Comparison of ENCODE assay signal across 23 mouse cellular contexts in the genomic region with DNA sequence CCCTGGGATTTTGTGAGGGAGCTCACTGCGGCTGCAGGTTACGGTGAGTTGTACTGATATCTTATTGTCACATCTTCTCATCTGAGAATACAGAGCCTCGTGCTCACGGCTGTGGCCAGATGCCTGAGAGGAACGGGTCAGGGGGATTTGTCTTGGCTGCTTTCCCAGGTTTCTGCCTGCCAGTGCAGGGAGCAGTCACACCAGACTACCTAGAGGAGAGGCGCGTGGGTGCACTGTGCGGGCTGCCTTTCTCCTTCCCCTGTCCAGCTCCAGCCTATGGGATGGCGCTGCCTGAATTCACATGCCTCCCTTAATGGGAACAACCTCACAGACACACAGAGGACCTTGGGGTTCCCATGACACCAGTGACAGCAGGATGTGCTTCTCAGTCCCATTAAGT. TPM values are rescaled to one million over a fixed set of nuclear protein-coding genes. Genes with fewer than 3 reads are reported as not detected.
A peak's percentile ranks its signal among the peaks of the same experiment; 100 is the strongest.
DNase-seq lines count a peak whose midpoint lies in the region; ATAC-seq lines count a peak whose summit lies in the region.
"Had no signal": no experiment of that assay in that cellular context is flagged by ENCODE, and none has a peak within 500 bp of the region (broad histone marks: within the 10 kb centered on the region; RNA-seq: fewer than 3 reads in every experiment).

No protein-coding gene starts in this region.

- H3K4me3 ChIP-seq in embryonic facial prominence, embryonic 14.5 days (ENCODE audit: low read depth, low read length) = no peak overlapping the region
- H3K4me3 ChIP-seq in embryonic facial prominence, embryonic 10.5 days = no peak overlapping the region
- no peak overlapping the region for H3K4me3 ChIP-seq in liver, embryonic 16.5 days (ENCODE audit: low read depth, low read length)
- H3K4me3 ChIP-seq: embryonic facial prominence, embryonic 15.5 days; left cerebral cortex, adult 2 months; limb, embryonic 13.5 days; lung, embryonic 15.5 days had no signal

- H3K4me1 ChIP-seq in embryonic facial prominence, embryonic 14.5 days (ENCODE audit: control insufficient read depth, insufficient read depth, low read length) = 0 out of 2 replicates have a peak, but pooled peaks cover under 1% of the 10 kb centered on the region
- peaks cover 2% of the 10 kb centered on the region for H3K4me1 ChIP-seq in embryonic facial prominence, embryonic 10.5 days
- H3K4me1 ChIP-seq in liver, embryonic 16.5 days (ENCODE audit: control insufficient read depth, low read depth, low read length) = no peaks in the 10 kb centered on the region; the same call in 1 of the 2 replicates
- H3K4me1 ChIP-seq: embryonic facial prominence, embryonic 15.5 days had no signal

- no peak overlapping the region for H3K9ac ChIP-seq in embryonic facial prominence, embryonic 14.5 days (ENCODE audit: low read depth, low read length)
- no peak overlapping the region for H3K9ac ChIP-seq in liver, embryonic 16.5 days (ENCODE audit: low read depth, low read length)
- H3K9ac ChIP-seq: embryonic facial prominence, embryonic 15.5 days; forebrain, postnatal 0 days; limb, embryonic 13.5 days; lung, embryonic 15.5 days had no signal

- no peak overlapping the region for H3K4me2 ChIP-seq in embryonic facial prominence, embryonic 14.5 days (ENCODE audit: low read depth, low read length)
- H3K4me2 ChIP-seq in liver, embryonic 16.5 days (ENCODE audit: low read depth, low read length) = no peak overlapping the region
- H3K4me2 ChIP-seq: embryonic facial prominence, embryonic 15.5 days; limb, embryonic 13.5 days; lung, embryonic 15.5 days had no signal

- H3K27me3 ChIP-seq in embryonic facial prominence, embryonic 14.5 days (replicated peaks; ENCODE audit: control insufficient read depth, insufficient read depth, low read length) = no peaks in the 10 kb centered on the region
- H3K27me3 ChIP-seq in embryonic facial prominence, embryonic 10.5 days (replicated peaks; ENCODE audit: low read depth, poor library complexity, severe bottlenecking) = no peaks in the 10 kb centered on the region
- no peaks in the 10 kb centered on the region for H3K27me3 ChIP-seq in liver, embryonic 16.5 days (ENCODE audit: control insufficient read depth, insufficient read depth, low read depth, low read length)
- H3K27me3 ChIP-seq: embryonic facial prominence, embryonic 15.5 days; limb, embryonic 13.5 days; lung, embryonic 15.5 days; Patski had no signal

- H3K9me3 ChIP-seq in embryonic facial prominence, embryonic 14.5 days (ENCODE audit: control insufficient read depth, low read length) = no peaks in the 10 kb centered on the region
- no peaks in the 10 kb centered on the region for H3K9me3 ChIP-seq in embryonic facial prominence, embryonic 10.5 days
- no peaks in the 10 kb centered on the region for H3K9me3 ChIP-seq in liver, embryonic 16.5 days (replicated peaks; ENCODE audit: control insufficient read depth, low read length)
- H3K9me3 ChIP-seq: embryonic facial prominence, embryonic 15.5 days; limb, embryonic 13.5 days; lung, embryonic 15.5 days had no signal

- intact Hi-C loops in heart, postnatal 25 days (cut with DNase I) = no loop called here
- intact Hi-C loops in gastrocnemius, postnatal 14 days (cut with DNase I; ENCODE audit: low total_unique reads) = no loop called here

- peaks cover 76% of the 10 kb centered on the region for H3K36me3 ChIP-seq in embryonic facial prominence, embryonic 14.5 days (ENCODE audit: control insufficient read depth, insufficient read depth, low read length)
- peaks cover 90% of the 10 kb centered on the region for H3K36me3 ChIP-seq in embryonic facial prominence, embryonic 10.5 days (replicated peaks)
- H3K36me3 ChIP-seq in liver, embryonic 16.5 days (ENCODE audit: control insufficient read depth, insufficient read depth) = peaks cover 7% of the 10 kb centered on the region; the same call in 1 of the 2 replicates

- DNase-seq in embryonic facial prominence, embryonic 14.5 days (ENCODE audit: low spot score) = no peak
- DNase-seq in embryonic facial prominence, embryonic 10.5 days (ENCODE audit: low spot score) = no peak
- DNase-seq in heart, postnatal 4 days = peak; percentile 37
- DNase-seq in heart, postnatal 25 days (ENCODE audit: low spot score) = no peak
- DNase-seq in liver = no peak
- DNase-seq in gastrocnemius, postnatal 14 days = no peak
- DNase-seq in adrenal gland, adult 18-20 months (ENCODE audit: low spot score in 2 of 2) = no peak
- DNase-seq: adrenal gland, postnatal 10 days; cerebellum, adult 11 months; cerebellum, postnatal 10 days; forebrain, postnatal 0 days; kidney, postnatal 4 days; layer of hippocampus, adult 9-11 months; lung, postnatal 4 days; right cerebral cortex, postnatal 25 days had no signal

- H3K27ac ChIP-seq in embryonic facial prominence, embryonic 14.5 days (replicated peaks; ENCODE audit: low read depth, low read length) = no peak overlapping the region
- H3K27ac ChIP-seq in embryonic facial prominence, embryonic 10.5 days (replicated peaks) = no peak overlapping the region
- peak overlapping the region; percentile 24; the same call in 1 of the 2 replicates for H3K27ac ChIP-seq in liver, embryonic 16.5 days (ENCODE audit: low read length)
- H3K27ac ChIP-seq: embryonic facial prominence, embryonic 15.5 days; left cerebral cortex, adult 2 months; limb, embryonic 13.5 days; lung, embryonic 15.5 days had no signal

- 0 out of 2 replicates have a peak, but pooled peaks have one; percentile 23 for ATAC-seq in embryonic facial prominence, embryonic 14.5 days (ENCODE audit: low read depth)
- peak; percentile 74 for ATAC-seq in liver, embryonic 16.5 days (ENCODE audit: low read depth)
- ATAC-seq: forebrain, postnatal 0 days; inflammation-experienced regulatory T-cells, adult 6 months; Patski had no signal

- WGBS in embryonic facial prominence, embryonic 14.5 days = 72% methylated on average over 9 of the region's 9 CpGs
- WGBS in embryonic facial prominence, embryonic 10.5 days = 96% methylated on average over 9 of the region's 9 CpGs
- 69% methylated on average over 9 of the region's 9 CpGs for WGBS in liver, embryonic 16.5 days (ENCODE audit: insufficient replicate concordance)

RNA-seq across cellular contexts. Expression of a gene that starts 6.1 kb away (rescaled TPM):
- 1.1 TPM in 2 replicates for polyA plus RNA-seq in embryonic facial prominence, embryonic 14.5 days (2014; fragmentation: Nextera tagmentation; extraction: Ambion mirVana)
- 0.29 and 0.35 TPM in 2 replicates for polyA plus RNA-seq in embryonic facial prominence, embryonic 10.5 days (2016; fragmentation: Nextera tagmentation; extraction: Ambion mirVana)
- total RNA-seq in heart, postnatal 4 days (2021) = under 1 TPM; 0.52 to 0.74 TPM
- total RNA-seq in heart, postnatal 25 days (2021) = under 1 TPM; 0.55 to 0.73 TPM
- polyA plus RNA-seq in liver, embryonic 16.5 days (2015; fragmentation: Nextera tagmentation; extraction: Ambion mirVana) = 0.04 and 0.07 TPM in 2 replicates
- under 1 TPM; 0.29 to 0.38 TPM for total RNA-seq in gastrocnemius, postnatal 14 days (2021)
- under 1 TPM in 1 of 2 experiments, not detected in 1; 0.29 TPM for total RNA-seq in adrenal gland, adult 18-20 months (2021)
- total RNA-seq: hematopoietic stem cell, adult 5-6 weeks had no signal
- polyA plus RNA-seq: inflammation-experienced regulatory T-cells, adult 6 months had no signal

RNA-seq across cellular contexts. Expression of a gene that starts 6.3 kb away (rescaled TPM):
- polyA plus RNA-seq in embryonic facial prominence, embryonic 14.5 days (2014; fragmentation: Nextera tagmentation; extraction: Ambion mirVana) = 18.1 and 21.3 TPM in 2 replicates
- polyA plus RNA-seq in embryonic facial prominence, embryonic 10.5 days (2016; fragmentation: Nextera tagmentation; extraction: Ambion mirVana) = 45.6 and 50.1 TPM in 2 replicates
- total RNA-seq in heart, postnatal 4 days (2021) = 10 to 100 TPM; 24.5 to 26.0 TPM
- total RNA-seq in heart, postnatal 25 days (2021) = 10 to 100 TPM; 21.5 to 22.3 TPM
- 13.1 and 13.3 TPM in 2 replicates for polyA plus RNA-seq in liver, embryonic 16.5 days (2015; fragmentation: Nextera tagmentation; extraction: Ambion mirVana)
- 10 to 100 TPM; 22.3 to 26.3 TPM for total RNA-seq in gastrocnemius, postnatal 14 days (2021)
- 10 to 100 TPM; 15.7 to 18.4 TPM for total RNA-seq in adrenal gland, adult 18-20 months (2021)

RNA-seq across cellular contexts. Expression of a gene that starts 19.3 kb away (rescaled TPM):
- polyA plus RNA-seq in embryonic facial prominence, embryonic 14.5 days (2014; fragmentation: Nextera tagmentation; extraction: Ambion mirVana) = 0.28 and 0.29 TPM in 2 replicates
- 0.16 and 0.34 TPM in 2 replicates for polyA plus RNA-seq in embryonic facial prominence, embryonic 10.5 days (2016; fragmentation: Nextera tagmentation; extraction: Ambion mirVana)
- total RNA-seq in heart, postnatal 4 days (2021) = under 1 TPM; 0.23 to 0.31 TPM
- under 1 TPM; 0.23 to 0.39 TPM for total RNA-seq in heart, postnatal 25 days (2021)
- polyA plus RNA-seq in liver, embryonic 16.5 days (2015; fragmentation: Nextera tagmentation; extraction: Ambion mirVana) = not detected in 2 replicates
- under 1 TPM; 0.12 to 0.38 TPM for total RNA-seq in gastrocnemius, postnatal 14 days (2021)
- not detected for total RNA-seq in adrenal gland, adult 18-20 months (2021)
- total RNA-seq: hematopoietic stem cell, adult 5-6 weeks had no signal
- polyA plus RNA-seq: inflammation-experienced regulatory T-cells, adult 6 months had no signal

RNA-seq across cellular contexts. Expression of a gene that starts 50.1 kb away (rescaled TPM):
- polyA plus RNA-seq in embryonic facial prominence, embryonic 14.5 days (2014; fragmentation: Nextera tagmentation; extraction: Ambion mirVana) = 5.6 and 6.9 TPM in 2 replicates
- 2.5 and 6.0 TPM in 2 replicates for polyA plus RNA-seq in embryonic facial prominence, embryonic 10.5 days (2016; fragmentation: Nextera tagmentation; extraction: Ambion mirVana)
- 1 to 10 TPM; 1.3 to 2.0 TPM for total RNA-seq in heart, postnatal 4 days (2021)
- total RNA-seq in heart, postnatal 25 days (2021) = 1 to 10 TPM in 1 of 2 experiments, under 1 TPM in 1; 0.78 to 2.4 TPM
- 1.7 and 2.6 TPM in 2 replicates for polyA plus RNA-seq in liver, embryonic 16.5 days (2015; fragmentation: Nextera tagmentation; extraction: Ambion mirVana)
- total RNA-seq in gastrocnemius, postnatal 14 days (2021) = 1 to 10 TPM in 1 of 2 experiments, under 1 TPM in 1; 0.69 to 4.0 TPM
- total RNA-seq in adrenal gland, adult 18-20 months (2021) = under 1 TPM; 0.13 to 0.93 TPM
